Mouse (Mus musculus): ENCODE data around the gene Afg1l. TPM values are rescaled to one million over a fixed set of nuclear protein-coding genes. Genes with fewer than 3 reads are reported as not detected.

The Afg1l gene
- polyA plus RNA-seq, 1 experiment from 2014 or later = 4.4 TPM

DNA sequence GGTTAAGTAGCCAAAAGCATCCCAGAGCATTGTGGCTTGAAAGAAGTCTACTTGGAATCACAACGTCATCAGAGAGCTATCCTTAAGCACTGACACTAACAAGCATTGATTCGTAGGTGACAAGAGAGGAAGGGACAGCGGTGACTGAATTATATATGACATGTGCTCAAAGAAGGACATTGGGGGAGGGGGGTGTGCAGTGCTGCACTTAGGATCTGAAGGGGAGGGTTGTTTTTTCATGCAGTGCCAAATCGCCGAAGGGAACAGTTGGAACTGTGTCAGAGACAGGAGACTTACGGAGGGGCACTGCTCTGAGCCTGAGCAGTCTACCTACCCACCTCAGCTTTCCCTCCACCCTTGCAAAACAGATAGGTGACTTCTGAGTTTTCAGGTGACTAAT lies 94.7 kb downstream of the Afg1l start:
- DNase-seq (ENCODE audit: low spot score) = no peak

DNA sequence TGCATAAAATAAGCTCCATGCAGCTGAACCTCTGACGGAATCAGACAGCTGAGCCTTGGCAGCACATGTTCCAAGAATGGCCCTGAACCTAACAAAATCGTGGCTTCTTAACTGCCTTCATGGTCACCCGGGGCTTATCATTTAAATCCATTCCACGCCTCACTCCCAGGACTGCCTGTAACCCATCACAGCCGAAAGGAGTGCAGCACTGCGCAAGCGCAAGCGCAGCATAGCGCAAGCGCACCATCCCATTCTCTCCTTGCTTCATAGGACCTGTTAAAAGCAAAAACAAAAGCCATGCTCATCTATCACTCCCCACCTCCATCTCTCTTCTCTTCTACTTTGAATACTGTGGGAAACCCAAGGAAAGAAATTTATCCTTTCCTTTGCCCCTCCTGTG lies 114.1 kb downstream of the Afg1l start:
- DNase-seq (ENCODE audit: low spot score) = no peak

DNA sequence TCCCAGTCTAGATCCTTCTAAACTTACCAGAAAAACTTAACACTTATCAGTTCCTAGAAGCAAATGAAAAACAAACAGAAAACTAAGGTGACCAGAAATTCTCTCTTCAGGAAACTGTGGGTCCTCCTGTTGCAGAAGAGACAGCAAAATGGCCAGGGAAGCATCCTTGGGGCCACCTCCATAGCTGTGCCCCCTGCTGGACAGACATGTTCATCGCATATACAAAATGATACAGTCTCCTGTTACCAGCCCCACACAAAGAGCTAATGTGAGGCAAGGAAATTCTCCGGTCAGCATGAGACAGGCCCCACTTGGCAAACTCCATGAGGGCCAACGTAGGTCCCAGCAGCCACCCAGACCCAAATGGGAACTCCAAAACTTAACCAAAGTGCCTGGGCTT lies 122.4 kb downstream of the Afg1l start:
- peak; percentile 26 for DNase-seq (ENCODE audit: low spot score)

DNA sequence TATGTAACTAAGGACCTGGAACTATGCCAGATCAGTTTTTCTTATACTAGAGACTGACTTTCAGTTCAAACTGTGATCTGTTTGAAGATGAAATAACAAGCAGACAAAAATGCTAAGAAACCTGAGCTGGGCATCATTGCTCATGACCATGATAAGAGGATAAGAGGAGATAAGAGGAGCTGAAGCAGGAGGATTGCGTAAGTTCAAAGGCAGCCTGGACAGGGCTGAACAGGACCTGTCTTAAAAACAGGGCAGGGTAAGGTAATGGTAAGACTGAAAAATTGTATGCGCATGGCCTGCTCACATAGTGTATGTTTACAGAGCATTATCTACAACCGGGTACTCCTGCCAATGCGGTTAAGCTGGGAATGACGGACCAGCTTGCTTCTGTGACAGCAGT lies 130.4 kb downstream of the Afg1l start:
- no peak for DNase-seq (ENCODE audit: low spot score)

DNA sequence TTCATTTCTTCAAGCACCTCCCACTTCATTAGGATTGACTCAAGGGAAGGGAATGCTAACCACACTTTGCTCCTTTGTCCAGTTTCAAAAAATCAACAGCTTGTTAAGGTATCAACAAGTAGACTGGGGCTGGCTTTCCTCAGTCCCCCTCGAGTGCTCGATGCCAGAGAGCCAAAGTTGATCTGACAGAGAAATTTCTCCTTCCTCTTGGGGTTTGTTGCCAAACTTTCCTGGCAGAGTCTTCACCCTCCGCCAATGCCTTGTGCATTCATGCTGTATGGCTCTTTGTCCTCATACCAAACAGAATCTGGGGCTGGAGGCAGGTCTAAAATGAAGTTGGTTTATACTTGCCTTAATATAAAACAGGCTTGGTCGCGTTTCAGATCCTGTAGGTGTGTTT lies 131.2 kb downstream of the Afg1l start:
- DNase-seq (ENCODE audit: low spot score) = no peak

DNA sequence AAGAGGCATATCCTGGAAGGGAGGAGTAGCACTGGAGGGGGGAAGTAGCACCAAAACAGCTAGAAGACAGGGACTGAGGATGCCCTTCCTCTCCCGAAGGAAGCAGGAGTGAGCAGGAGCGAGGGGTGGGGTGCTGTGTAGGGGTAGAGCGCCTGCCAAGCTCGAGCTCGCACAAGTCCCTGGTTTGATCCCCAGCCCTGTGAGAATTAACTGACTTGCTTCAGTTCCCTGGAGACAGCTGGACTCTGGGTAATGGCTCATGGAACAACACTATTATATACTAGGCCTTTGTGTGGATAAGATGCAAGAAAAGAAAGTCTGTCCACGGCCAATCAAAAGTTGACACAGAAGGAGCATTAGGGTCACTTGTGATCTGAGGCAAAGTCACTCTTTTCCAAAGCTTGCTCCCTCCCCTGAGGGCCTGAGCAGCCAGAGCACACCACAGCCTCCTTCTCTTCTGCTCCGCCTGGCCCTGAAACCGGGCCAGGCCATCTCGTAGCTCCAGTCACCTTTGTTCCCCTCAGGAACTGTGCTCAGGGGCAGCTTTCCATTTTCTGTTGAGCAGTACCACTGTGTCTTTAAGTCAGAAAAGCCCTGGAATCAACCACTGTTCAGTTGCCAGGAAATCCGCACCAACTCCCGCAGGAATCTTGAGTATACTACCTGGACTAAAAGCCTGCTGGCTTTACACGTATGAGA lies 132.0 kb downstream of the Afg1l start:
- DNase-seq (ENCODE audit: low spot score) = no peak

DNA sequence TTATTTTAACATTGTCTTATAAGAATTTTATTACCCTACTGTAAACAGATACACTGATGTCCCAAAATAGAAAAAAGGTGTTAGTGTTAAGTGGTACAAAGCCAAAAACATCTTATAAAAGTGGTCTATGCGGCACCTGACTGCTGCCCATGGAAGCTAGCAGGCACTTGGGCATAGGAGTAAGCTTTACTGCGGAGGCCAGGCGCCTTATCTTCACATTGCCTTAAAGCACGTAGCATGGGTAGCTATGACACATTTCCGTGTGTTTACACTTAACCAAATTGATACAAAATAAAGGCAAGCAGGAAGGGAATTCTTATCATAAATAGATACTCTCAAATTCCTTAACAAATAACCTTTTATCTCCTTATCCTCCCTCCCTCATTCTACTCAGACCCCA lies 135.7 kb downstream of the Afg1l start:
- no peak for DNase-seq (ENCODE audit: low spot score)

DNA sequence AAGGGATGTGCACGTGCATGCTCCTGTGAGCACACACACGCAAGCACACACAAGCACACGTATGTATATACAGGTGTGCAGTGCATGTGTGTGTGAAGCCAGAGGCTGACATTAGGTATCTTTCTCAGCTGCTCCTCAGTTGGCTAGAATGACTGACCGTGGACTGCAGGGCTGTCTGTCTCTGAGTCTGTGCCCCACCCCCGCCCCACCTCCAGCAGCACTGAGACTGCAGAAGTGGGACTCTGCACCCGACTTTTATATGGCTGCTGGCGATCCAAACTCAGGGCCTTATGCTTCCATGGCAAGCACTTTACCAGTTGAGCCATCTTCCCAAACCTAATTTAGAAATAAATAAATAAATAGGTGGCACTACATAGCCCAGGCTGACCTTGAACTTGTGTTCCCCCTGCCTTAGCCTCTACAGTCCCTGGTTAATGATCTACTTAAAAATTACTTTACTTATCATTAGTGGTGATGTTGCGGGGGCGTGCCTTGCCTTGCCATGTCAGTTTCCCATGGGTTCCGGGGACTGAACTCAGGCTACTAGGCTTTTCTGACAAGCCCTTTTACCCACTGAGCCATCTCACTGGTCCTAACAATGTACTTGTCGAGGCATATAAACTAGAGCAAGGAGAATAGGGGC lies 136.4 kb downstream of the Afg1l start:
- no peak for DNase-seq (ENCODE audit: low spot score)

DNA sequence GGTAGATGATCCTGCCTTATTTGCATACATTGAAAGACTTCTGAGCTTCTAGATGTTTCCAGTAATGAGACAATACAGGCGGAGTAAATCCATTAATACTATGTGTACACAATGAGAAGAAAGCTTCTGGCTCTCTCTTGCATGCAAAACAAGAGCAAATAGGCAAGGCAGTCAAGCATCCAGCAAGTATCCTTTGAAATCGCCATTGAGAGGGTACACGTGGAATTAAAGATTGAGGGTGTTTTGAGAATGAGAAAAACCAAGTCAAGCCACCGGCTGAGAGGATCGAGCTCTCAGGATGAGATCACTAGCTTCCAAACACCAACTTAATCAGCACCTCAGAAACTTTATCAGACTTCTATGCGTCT lies 138.0 kb downstream of the Afg1l start:
- no peak for DNase-seq (ENCODE audit: low spot score)

DNA sequence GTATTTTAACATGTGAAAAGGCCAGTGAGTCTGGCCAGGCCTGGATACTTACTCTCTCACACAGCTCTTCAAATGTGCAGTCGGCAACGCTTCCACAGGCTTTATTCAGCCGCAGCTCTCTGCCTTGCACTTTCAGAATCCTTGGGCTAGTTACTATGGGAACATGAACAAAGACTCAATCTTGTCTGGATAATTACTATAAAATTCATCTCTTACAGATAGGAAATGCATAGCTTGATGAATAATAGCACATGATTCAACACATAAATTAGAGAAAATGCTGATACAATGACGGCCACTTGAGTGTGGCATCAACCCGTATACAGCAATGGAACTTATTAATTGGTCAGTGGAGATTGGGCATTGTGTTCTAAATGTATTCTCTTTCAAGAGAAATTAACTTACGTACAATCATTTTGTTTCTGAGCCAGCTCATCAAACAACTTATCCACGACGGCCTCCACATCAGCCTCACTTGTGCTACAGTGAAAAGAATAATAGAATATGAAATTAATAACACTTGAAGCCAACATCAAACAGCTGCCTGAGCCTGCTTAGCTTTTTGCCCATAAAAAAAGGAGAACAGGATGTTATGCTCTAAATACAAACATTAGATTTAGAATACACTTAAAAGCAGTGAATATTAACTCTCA lies 138.5 kb downstream of the Afg1l start:
- no peak for DNase-seq (ENCODE audit: low spot score)

DNA sequence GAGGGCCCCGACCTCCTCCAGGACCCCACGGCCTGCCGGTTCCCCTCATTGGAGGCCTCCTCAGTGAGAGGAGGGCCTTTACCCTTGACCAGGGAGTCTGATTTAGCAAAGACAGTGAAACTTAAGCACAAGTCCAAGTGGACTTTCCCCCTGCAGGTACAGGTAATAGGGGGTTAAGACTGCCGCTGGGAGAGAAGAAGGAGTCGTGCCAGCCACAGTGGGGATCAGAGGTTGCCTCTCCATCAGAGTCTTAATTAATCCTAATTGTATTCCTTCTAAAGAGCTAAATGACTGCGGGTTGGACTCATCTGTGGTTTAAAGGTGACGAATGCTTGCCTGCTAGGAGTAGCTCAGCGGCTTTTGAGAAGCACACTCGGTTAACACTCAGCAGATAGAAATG lies 139.9 kb downstream of the Afg1l start:
- no peak for DNase-seq (ENCODE audit: low spot score)

DNA sequence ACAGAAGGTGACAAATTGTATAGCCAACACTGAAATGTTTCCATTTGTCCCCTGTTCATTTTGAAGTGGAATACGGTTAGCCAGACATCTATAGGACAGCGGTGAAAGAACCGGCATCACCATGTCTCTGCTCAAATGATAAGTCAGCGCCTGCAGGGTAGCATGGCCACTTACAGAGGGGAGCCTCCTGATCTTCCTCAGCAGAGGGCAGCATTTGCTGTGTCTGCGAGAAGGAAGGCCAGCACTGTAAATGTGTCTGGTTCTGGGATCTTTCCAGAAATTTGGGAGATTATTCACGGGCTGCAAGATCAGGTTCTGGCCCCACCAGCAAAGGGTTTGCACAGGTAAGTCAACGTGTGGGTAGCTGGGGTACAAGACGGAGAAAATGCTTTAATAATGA lies 150.8 kb downstream of the Afg1l start:
- DNase-seq (ENCODE audit: low spot score) = no peak

DNA sequence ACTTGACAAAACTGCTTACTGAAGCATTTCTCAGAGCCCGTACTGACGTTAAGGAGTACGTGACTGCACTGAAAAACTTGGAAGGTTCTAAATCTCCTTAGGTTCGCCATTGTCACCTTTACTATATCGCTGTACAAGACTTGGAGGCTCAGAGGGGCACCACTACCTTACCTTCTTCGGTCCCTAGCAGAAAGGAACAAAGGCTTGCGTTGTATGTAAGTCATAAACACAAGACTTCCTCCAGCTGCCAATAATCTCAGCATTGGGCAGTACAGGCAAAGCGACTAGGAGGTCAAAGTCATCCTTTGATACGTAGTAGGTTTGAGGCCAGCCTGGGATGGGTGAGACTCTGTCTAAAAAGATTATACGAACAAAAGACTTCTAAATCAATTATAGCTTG lies 153.1 kb downstream of the Afg1l start:
- DNase-seq (ENCODE audit: low spot score) = no peak

DNA sequence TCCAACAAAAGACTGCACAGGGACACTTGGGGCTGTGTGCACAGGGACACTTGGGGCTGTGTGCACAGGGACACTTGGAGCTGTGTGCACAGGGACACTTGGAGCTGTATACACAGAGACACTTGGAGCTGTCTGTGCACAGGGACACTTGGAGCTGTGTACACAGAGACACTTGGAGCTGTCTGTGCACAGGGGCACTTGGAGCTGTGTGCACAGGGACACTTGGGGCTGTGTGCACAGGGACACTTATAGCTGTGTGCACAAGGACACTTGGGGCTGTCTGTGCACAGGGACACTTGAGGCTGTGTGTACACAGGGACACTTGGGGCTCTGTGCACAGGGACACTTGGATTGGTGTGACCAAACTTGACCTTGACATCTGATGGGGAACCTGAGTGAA lies 154.4 kb downstream of the Afg1l start:
- DNase-seq (ENCODE audit: low spot score) = no peak

DNA sequence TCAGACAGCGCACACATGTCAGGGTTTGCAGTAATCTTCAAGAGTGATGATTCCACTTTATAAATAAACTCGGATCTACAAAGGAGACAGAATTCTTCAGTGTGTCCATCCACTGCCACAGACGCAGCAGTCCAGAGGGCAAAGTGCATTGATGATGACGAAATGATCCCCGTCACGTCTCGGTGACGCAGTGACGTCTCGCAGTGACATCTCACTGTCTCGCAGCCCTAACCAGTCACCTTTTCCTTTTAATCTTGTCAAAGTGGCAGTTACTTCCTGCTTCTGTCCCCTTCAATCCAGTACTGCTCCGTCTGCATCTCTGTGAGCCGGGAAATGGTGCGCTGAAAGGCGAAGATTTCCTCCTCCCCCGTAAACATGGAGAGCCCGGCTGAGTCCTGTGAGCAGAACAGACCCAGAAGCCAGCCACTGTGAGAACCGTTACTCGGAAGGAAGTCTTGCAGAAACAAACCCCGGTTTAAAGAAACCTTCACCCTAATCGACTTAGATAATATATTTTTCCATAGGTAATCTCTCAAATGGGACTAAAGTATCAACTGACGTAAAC lies 165.1 kb downstream of the Afg1l start:
- no peak for DNase-seq (ENCODE audit: low spot score)

DNA sequence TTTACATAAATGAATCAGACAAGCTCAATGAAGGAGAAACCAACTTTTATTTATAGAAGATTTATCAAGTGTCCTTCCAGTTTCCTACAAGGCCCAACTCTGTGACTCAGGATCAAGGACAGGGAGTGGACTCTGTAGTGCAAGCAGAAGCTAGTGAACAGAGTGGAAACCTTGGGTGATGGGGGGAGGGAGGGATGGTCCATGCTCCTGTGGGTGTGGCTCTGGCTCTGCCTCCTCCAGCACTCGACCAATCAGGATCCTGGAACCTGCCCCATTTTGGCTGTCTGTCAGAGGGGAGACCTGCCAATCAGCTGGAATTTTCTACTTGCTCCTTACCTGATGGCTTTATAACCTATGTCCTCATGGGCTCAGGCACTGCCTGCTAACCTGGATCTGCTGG lies 165.8 kb downstream of the Afg1l start:
- DNase-seq (ENCODE audit: low spot score) = no peak

DNA sequence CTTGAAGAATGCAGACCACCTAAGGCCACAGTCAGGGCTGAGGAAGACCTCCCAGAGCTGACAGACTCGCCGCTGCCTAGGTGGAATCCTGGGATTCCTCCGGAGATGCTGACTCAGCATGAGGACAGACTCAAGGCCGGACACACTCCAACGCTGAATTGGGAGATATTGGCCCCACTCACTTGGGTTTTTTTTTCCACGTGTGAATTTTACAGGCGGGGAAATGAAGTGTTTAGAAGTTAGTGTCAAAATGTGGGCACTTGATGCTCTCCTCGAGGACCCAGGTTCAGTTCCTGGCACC lies 169.7 kb downstream of the Afg1l start:
- DNase-seq (ENCODE audit: low spot score) = no peak

DNA sequence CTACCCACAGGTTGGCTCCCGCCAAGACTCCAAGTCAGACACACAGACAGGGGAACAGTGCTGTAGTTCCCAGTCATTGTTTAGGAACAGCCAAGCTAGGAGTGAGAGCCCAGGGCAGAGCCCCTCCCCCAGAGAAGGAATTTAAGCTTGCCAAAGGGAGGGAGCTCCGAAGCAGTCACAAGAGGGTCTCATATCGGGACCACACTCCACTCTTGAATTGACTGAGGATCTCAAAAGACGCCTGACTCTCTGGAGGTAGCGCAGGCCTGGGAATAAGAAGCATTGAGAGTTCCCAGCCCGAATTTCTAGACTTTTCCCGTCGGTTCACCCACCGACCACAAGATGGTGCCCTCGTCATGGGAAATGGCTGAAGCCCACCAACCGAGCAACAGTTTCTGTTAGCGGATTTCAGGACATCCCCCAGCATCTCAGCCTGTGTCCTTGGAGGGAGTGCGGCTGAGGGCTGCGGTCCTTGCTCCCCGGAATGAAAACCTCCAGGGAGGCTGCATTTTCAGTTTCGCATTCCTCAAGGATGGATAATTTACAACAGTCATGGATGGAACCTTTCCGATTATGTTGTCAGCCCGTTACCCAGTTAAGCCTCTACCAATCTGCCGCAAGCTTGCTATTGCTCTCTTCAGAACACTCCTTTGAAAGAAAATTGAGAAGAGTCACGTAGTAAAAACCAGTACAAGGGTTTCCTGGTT lies 170.2 kb downstream of the Afg1l start:
- DNase-seq (ENCODE audit: low spot score) = peak; percentile 71

DNA sequence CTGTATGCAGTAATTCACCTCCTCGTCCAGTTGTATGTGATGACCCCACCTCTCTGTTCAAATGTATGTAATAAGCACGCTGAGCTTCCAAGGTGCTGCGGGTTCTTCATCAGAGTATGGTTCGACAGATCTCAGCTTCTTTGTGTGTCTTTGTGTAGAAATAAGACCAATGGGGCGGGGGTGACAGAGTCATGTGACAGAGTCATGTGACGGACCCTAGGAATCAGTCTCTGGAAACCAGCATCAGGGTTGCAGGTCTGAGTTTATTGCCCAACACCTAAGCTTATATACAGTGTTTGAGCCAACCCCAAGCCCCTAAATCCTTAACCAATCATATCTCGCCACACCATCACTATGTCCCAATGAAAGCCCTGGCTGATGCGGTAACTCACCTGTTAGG lies 171.9 kb downstream of the Afg1l start:
- DNase-seq (ENCODE audit: low spot score) = no peak

DNA sequence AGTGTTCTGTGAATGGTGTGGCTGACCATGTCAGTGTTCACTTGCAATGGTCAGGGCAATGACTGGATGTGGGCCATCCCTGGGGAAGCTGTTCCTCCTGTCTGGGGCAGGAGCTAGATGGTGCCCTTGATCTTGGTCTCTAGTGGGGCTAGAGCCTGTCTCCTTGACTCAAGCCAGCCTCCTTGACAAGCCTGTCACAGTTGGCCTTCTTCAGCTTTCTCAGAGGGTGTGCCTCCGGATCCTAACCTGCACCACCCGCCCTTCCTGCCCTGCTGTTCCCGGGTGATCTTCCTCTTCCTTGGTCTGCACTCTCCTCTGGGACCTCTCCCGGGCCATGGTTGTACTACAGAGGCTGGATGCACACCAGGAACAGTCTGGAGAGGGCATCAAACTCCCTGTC lies 177.6 kb downstream of the Afg1l start:
- no peak for DNase-seq (ENCODE audit: low spot score)

DNA sequence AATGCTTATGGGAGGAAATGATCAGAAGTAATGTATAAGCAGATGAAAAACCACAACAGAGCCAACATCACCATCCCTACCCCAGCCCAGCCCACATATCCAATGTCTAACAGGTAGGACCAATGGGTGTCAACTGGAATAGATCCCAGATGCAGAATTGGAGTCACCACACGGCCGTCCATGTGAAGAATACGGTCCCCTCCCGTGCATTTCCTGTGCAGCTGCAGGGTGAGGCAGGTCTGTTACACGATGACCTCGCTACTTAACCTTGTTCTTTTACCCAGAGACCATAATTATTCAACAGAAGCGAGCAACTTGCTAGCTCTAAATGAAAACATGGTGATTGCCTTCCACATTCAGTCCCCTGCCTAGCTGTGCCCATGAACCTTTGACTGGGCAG lies 178.4 kb downstream of the Afg1l start:
- peak; percentile 53 for DNase-seq (ENCODE audit: low spot score)

DNA sequence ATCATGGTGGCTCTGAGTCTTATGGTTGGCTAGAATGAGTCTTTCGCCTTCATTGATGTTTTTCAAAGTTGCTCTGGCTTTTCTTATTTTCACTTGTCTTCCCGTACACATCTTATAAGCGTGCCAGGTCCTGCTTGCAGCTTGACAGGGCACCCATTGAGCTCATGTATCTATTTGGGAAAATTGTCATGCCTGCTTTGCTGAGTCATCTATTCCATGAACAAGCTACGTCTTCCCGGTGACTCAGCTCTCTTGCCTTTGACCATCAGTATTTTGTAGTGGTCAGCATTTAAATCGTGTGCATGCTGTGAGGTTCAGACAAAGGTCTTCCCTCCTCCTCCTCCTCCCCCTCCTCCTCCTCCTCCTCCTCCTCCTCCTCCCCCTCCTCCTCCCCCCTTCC lies 178.9 kb downstream of the Afg1l start:
- DNase-seq (ENCODE audit: low spot score) = no peak
